ENCODE assay signal across 10 mouse cellular contexts in the genomic region with DNA sequence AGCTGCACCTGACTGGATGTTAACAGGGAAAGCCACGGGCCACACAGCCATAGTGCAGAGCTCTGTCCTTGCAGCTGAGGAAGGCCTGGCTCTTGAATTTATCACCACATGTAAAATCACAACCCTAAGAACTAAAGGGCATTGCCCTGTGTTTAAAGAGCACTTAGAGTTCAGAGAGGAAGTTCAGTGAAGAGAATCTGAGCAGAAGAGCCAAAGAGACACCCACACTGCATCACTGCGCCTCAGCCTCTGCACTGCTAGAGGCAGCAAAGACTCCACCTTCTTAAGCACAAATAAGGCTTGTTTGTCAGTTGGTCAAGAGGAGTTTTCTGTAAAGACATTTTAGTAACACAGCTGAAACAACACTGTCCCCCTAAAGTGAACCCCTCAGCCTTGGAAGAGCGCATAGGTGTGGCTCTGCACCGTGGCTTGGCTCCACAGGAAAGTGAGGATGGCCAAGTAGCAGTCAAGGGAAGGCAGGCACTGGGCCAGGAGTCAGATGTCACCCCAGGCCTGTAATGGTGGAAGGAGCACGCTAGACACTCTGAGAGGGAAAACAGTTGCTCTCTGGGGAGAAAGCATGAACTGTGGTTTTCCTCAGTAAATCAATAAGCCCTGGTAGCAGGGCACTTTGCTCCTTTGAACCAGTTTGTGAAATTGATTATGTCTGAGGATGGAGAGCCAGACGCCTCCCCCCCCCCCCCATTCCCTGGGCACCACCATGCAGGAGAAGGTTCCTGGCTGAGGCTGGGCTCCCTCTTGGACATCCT. TPM values are rescaled to one million over a fixed set of nuclear protein-coding genes. Genes with fewer than 3 reads are reported as not detected.
DNase-seq lines count a peak whose midpoint lies in the region; ATAC-seq and TF ChIP-seq lines count a peak whose summit lies in the region.
"Had no signal": no experiment of that assay in that cellular context is flagged by ENCODE, and none has a peak within 500 bp of the region (broad histone marks: within the 10 kb centered on the region; RNA-seq: fewer than 3 reads in every experiment).

No protein-coding gene starts in this region.

- no peak for ATAC-seq in hindbrain, postnatal 0 days
- no peak for ATAC-seq in hindbrain, embryonic 12.5 days (ENCODE audit: low FRiP score)
- no peak for ATAC-seq in kidney, postnatal 0 days (replicated peaks; ENCODE audit: low FRiP score, low read depth)
- ATAC-seq in stomach, embryonic 15.5 days (ENCODE audit: insufficient read depth, low FRiP score, low read depth) = no peak

- H3K4me2 ChIP-seq in hindbrain, postnatal 0 days (ENCODE audit: low read depth, low read length) = no peak overlapping the region
- no peak overlapping the region for H3K4me2 ChIP-seq in hindbrain, embryonic 12.5 days (replicated peaks)
- H3K4me2 ChIP-seq in kidney, postnatal 0 days (ENCODE audit: low read length) = peak overlapping the region; percentile 89; the same call in 1 of the 2 replicates
- no peak overlapping the region for H3K4me2 ChIP-seq in stomach, embryonic 15.5 days
- H3K4me2 ChIP-seq: embryonic facial prominence, embryonic 13.5 days had no signal

- TF ChIP-seq CTCF in hindbrain, postnatal 0 days (IDR thresholded peaks at IDR 0.05; ENCODE audit: low read depth) = no peak
- no peak for TF ChIP-seq CTCF in gastrocnemius, adult 2 months (IDR thresholded peaks at IDR 0.05)
- no peak for TF ChIP-seq CTCF in kidney, postnatal 0 days (IDR thresholded peaks at IDR 0.05; ENCODE audit: low read depth)

- peaks cover 4% of the 10 kb centered on the region; the same call in 1 of the 2 replicates for H3K4me1 ChIP-seq in hindbrain, postnatal 0 days (ENCODE audit: insufficient read depth, low read length)
- H3K4me1 ChIP-seq in hindbrain, embryonic 12.5 days = peaks cover 14% of the 10 kb centered on the region
- H3K4me1 ChIP-seq in ES-E14 (ENCODE audit: control insufficient read depth in 2 of 2, insufficient read depth in 2 of 2, low read length in 2 of 2, poor library complexity in 1 of 2) = peaks cover 3 to 24% of the 10 kb centered on the region in 2 experiments; a peak in 3 of 4 replicates
- H3K4me1 ChIP-seq in kidney, postnatal 0 days (replicated peaks; ENCODE audit: insufficient read depth, low read length) = peaks cover 25% of the 10 kb centered on the region
- peaks cover 16% of the 10 kb centered on the region for H3K4me1 ChIP-seq in stomach, embryonic 15.5 days

- intact Hi-C loops in gastrocnemius, adult 2 months (cut with DNase I) = no loop called here

- no peak for DNase-seq in hindbrain, postnatal 0 days (ENCODE audit: low spot score)
- DNase-seq in ES-E14 (ENCODE audit: low read depth, low spot score) = no peak
- DNase-seq in gastrocnemius, adult 2 months = peak; percentile 90
- peak; percentile 49 for DNase-seq in kidney, postnatal 0 days (ENCODE audit: low spot score)
- no peak for DNase-seq in Muller cell, postnatal 12 days (ENCODE audit: inconsistent ontology term)
- DNase-seq in layer of hippocampus, adult 8-10 months (ENCODE audit: low spot score in 2 of 2) = no peak

- in situ Hi-C loops in ES-E14 (cut with MboI; ENCODE audit: low sequenced_read_pairs in 2 of 2, unreplicated experiment in 2 of 2) = no loop called here

- H3K9ac ChIP-seq in hindbrain, postnatal 0 days (replicated peaks; ENCODE audit: low read length) = no peak overlapping the region
- H3K9ac ChIP-seq in hindbrain, embryonic 12.5 days = no peak overlapping the region
- peak overlapping the region; percentile 32; the same call in 1 of the 2 replicates for H3K9ac ChIP-seq in ES-E14 (ENCODE audit: insufficient read depth, low read depth, low read length, poor library complexity, severe bottlenecking)
- H3K9ac ChIP-seq in kidney, postnatal 0 days (ENCODE audit: low read depth, low read length) = no peak overlapping the region
- H3K9ac ChIP-seq in stomach, embryonic 15.5 days = no peak overlapping the region
- H3K9ac ChIP-seq: embryonic facial prominence, embryonic 13.5 days had no signal

- H3K27me3 ChIP-seq in hindbrain, postnatal 0 days (ENCODE audit: insufficient read depth, low read length) = no peaks in the 10 kb centered on the region
- peaks cover 5% of the 10 kb centered on the region for H3K27me3 ChIP-seq in hindbrain, embryonic 12.5 days
- no peaks in the 10 kb centered on the region for H3K27me3 ChIP-seq in kidney, postnatal 0 days (ENCODE audit: insufficient read depth, low read length)
- H3K27me3 ChIP-seq in stomach, embryonic 15.5 days (replicated peaks) = no peaks in the 10 kb centered on the region

- 55% methylated on average over 6 of the region's 6 CpGs for WGBS in hindbrain, postnatal 0 days
- 71% methylated on average over 6 of the region's 6 CpGs for WGBS in hindbrain, embryonic 12.5 days
- 50% methylated on average over 6 of the region's 6 CpGs for WGBS in kidney, postnatal 0 days
- WGBS in stomach, embryonic 15.5 days = 67% methylated on average over 6 of the region's 6 CpGs

- H3K4me3 ChIP-seq in hindbrain, postnatal 0 days (ENCODE audit: low read length) = no peak overlapping the region
- H3K4me3 ChIP-seq in hindbrain, embryonic 12.5 days = no peak overlapping the region
- no peak overlapping the region for H3K4me3 ChIP-seq in ES-E14 (ENCODE audit: insufficient read depth in 1 of 2, low read depth in 1 of 2, low read length in 2 of 2, poor library complexity in 1 of 2, severe bottlenecking in 1 of 2)
- peak overlapping the region; percentile 76 for H3K4me3 ChIP-seq in gastrocnemius, adult 2 months
- no peak overlapping the region for H3K4me3 ChIP-seq in kidney, postnatal 0 days (replicated peaks; ENCODE audit: low read depth, low read length)
- no peak overlapping the region for H3K4me3 ChIP-seq in stomach, embryonic 15.5 days (replicated peaks)
- H3K4me3 ChIP-seq: embryonic facial prominence, embryonic 13.5 days had no signal

- peak overlapping the region; percentile 71; the same call in 1 of the 2 replicates for H3K27ac ChIP-seq in hindbrain, postnatal 0 days
- H3K27ac ChIP-seq in hindbrain, embryonic 12.5 days = no peak overlapping the region
- no peak overlapping the region for H3K27ac ChIP-seq in ES-E14 (ENCODE audit: insufficient read depth, low read depth, low read length, poor library complexity, severe bottlenecking)
- peak overlapping the region; percentile 93 for H3K27ac ChIP-seq in gastrocnemius, adult 2 months
- peak overlapping the region; percentile 84; the same call in 1 of the 2 replicates for H3K27ac ChIP-seq in kidney, postnatal 0 days
- H3K27ac ChIP-seq in stomach, embryonic 15.5 days = 0 out of 2 replicates have a peak overlapping the region, but pooled peaks have one; percentile 57
- H3K27ac ChIP-seq: embryonic facial prominence, embryonic 13.5 days had no signal

- H3K9me3 ChIP-seq in hindbrain, postnatal 0 days (ENCODE audit: low read length) = no peaks in the 10 kb centered on the region
- no peaks in the 10 kb centered on the region for H3K9me3 ChIP-seq in hindbrain, embryonic 12.5 days (replicated peaks)
- no peaks in the 10 kb centered on the region for H3K9me3 ChIP-seq in ES-E14 (ENCODE audit: control insufficient read depth, insufficient read depth, low read depth, low read length)
- H3K9me3 ChIP-seq in kidney, postnatal 0 days (replicated peaks; ENCODE audit: low read length) = no peaks in the 10 kb centered on the region
- H3K9me3 ChIP-seq in stomach, embryonic 15.5 days = no peaks in the 10 kb centered on the region
- H3K9me3 ChIP-seq: embryonic facial prominence, embryonic 13.5 days had no signal

- H3K36me3 ChIP-seq in hindbrain, postnatal 0 days (ENCODE audit: insufficient read depth, low read length) = no peaks in the 10 kb centered on the region
- no peaks in the 10 kb centered on the region for H3K36me3 ChIP-seq in hindbrain, embryonic 12.5 days
- H3K36me3 ChIP-seq in ES-E14 (ENCODE audit: control insufficient read depth, insufficient read depth, low read length, poor library complexity, severe bottlenecking) = no peaks in the 10 kb centered on the region
- H3K36me3 ChIP-seq in kidney, postnatal 0 days (ENCODE audit: insufficient read depth, low read length) = no peaks in the 10 kb centered on the region
- H3K36me3 ChIP-seq in stomach, embryonic 15.5 days = no peaks in the 10 kb centered on the region
- H3K36me3 ChIP-seq: embryonic facial prominence, embryonic 13.5 days had no signal

TF ChIP-seq in ES-E14, 5 proteins besides CTCF, POLR2A, EP300 and RAD21:
- TF ChIP-seq MAFK (IDR thresholded peaks at IDR 0.05; ENCODE audit: insufficient read depth, low read depth, low read length) (no peak), CHD2 (IDR thresholded peaks at IDR 0.05; ENCODE audit: low read depth, low read length) (no peak), ZNF384 (IDR thresholded peaks at IDR 0.05; ENCODE audit: low read depth, low read length) (no peak), ZC3H11A (IDR thresholded peaks at IDR 0.05; ENCODE audit: borderline replicate concordance, low read depth, low read length) (no peak), HCFC1 (IDR thresholded peaks at IDR 0.05; ENCODE audit: borderline replicate concordance, insufficient read depth, low read length) (no peak)

RNA-seq across cellular contexts. Expression of a gene that starts 5.8 kb away (rescaled TPM):
- total RNA-seq in hindbrain, postnatal 0 days (2014; rRNA removed) = 8.9 and 15.2 TPM in 2 replicates
- 13.3 and 15.8 TPM in 2 replicates for polyA plus RNA-seq in hindbrain, postnatal 0 days (2015; fragmentation: Nextera tagmentation; extraction: Ambion mirVana)
- polyA plus RNA-seq in hindbrain, embryonic 12.5 days (2016; fragmentation: Nextera tagmentation; extraction: Ambion mirVana) = 2.1 and 2.4 TPM in 2 replicates
- total RNA-seq in ES-E14 (2012; rRNA removed) = 12.5 and 35.9 TPM in 2 replicates
- 10 to 100 TPM; 14.8 to 17.4 TPM for total RNA-seq in gastrocnemius, adult 2 months (2021)
- 19.1 and 20.2 TPM in 2 replicates for polyA plus RNA-seq in kidney, postnatal 0 days (2015; fragmentation: Nextera tagmentation; extraction: Ambion mirVana)
- 9.5 and 10.5 TPM in 2 replicates for polyA plus RNA-seq in stomach, embryonic 15.5 days (2015; fragmentation: Nextera tagmentation; extraction: Ambion mirVana)
- total RNA-seq in layer of hippocampus, adult 8-10 months (2022) = 10 to 100 TPM; 31.7 to 53.2 (median 43.4) TPM

RNA-seq across cellular contexts. Expression of a gene that starts 36.1 kb away (rescaled TPM):
- not detected in 2 replicates for total RNA-seq in hindbrain, postnatal 0 days (2014; rRNA removed)
- not detected in 2 replicates for polyA plus RNA-seq in hindbrain, postnatal 0 days (2015; fragmentation: Nextera tagmentation; extraction: Ambion mirVana)
- 0.10 TPM in 1 of 2 replicates, not detected in the other for polyA plus RNA-seq in hindbrain, embryonic 12.5 days (2016; fragmentation: Nextera tagmentation; extraction: Ambion mirVana)
- not detected in 2 replicates for total RNA-seq in ES-E14 (2012; rRNA removed)
- total RNA-seq in gastrocnemius, adult 2 months (2021) = not detected
- 0.08 TPM in 1 of 2 replicates, not detected in the other for polyA plus RNA-seq in kidney, postnatal 0 days (2015; fragmentation: Nextera tagmentation; extraction: Ambion mirVana)
- polyA plus RNA-seq in stomach, embryonic 15.5 days (2015; fragmentation: Nextera tagmentation; extraction: Ambion mirVana) = not detected in 2 replicates
- total RNA-seq in layer of hippocampus, adult 8-10 months (2022) = under 1 TPM in 1 of 4 experiments, not detected in 3; 0.16 TPM
- total RNA-seq: CH12.LX had no signal
- polyA plus RNA-seq: embryonic facial prominence, embryonic 13.5 days had no signal

Comparison
In these comparisons a context has a peak if more than half of its experiments do, and no peak if none do; other contexts are left out.
1. H3K27ac ChIP-seq: peak in hindbrain, postnatal 0 days (single experiment), gastrocnemius, adult 2 months (single experiment), kidney, postnatal 0 days (single experiment) and stomach, embryonic 15.5 days (single experiment); none in hindbrain, embryonic 12.5 days (single experiment) and ES-E14 (single experiment).
2. DNase-seq: peak in gastrocnemius, adult 2 months (single experiment) and kidney, postnatal 0 days (single experiment); none in hindbrain, postnatal 0 days (single experiment), ES-E14 (single experiment), Muller cell, postnatal 12 days (single experiment) and layer of hippocampus, adult 8-10 months (0 of 2).